Mouse (Mus musculus) intestine, embryonic 15.5 days (tissue): ENCODE results near the gene Prrg3. TPM values are rescaled to one million over a fixed set of nuclear protein-coding genes. Genes with fewer than 3 reads are reported as not detected.

ENCODE experiments used
- ATAC-seq: fragments of 200-750 bp; cut with Nextera tagmentation; 2 replicates; pipeline ENCODE4 v1.8.0; 2017; ENCODE audit warnings: moderate TSS enrichment, moderate library complexity
- H3K27ac ChIP-seq: fragments of 300-500 bp; sonication (generic); 2 replicates; pipeline ENCODE4 v1.5.1; 2015; ENCODE audit warnings: mild to moderate bottlenecking, inconsistent platforms
- H3K27me3 ChIP-seq: fragments of 300-500 bp; sonication (generic); replicated peaks from 2 replicates; pipeline ENCODE4 v1.6.1; 2015; ENCODE audit warnings: inconsistent platforms
- H3K36me3 ChIP-seq: fragments of 300-500 bp; sonication (generic); 2 replicates; pipeline ENCODE4 v1.6.1; 2015; ENCODE audit warnings: inconsistent platforms
- H3K4me1 ChIP-seq: fragments of 300-500 bp; sonication (generic); replicated peaks from 2 replicates; pipeline ENCODE4 v1.6.1; 2015; ENCODE audit warnings: inconsistent platforms
- H3K4me2 ChIP-seq: fragments of 300-500 bp; sonication (generic); replicated peaks from 2 replicates; pipeline ENCODE4 v1.6.1; 2015; ENCODE audit warnings: mild to moderate bottlenecking, inconsistent platforms
- H3K4me3 ChIP-seq: fragments of 300-500 bp; sonication (generic); replicated peaks from 2 replicates; pipeline ENCODE4 v1.5.1; 2015; ENCODE audit warnings: inconsistent platforms
- H3K9ac ChIP-seq: fragments of 300-500 bp; sonication (generic); 2 replicates; pipeline ENCODE4 v1.6.1; 2015; ENCODE audit warnings: inconsistent platforms
- H3K9me3 ChIP-seq: fragments of 300-500 bp; sonication (generic); 2 replicates; pipeline ENCODE4 v1.6.1; 2016; ENCODE audit warnings: inconsistent platforms
- WGBS: fragments of 180-500 bp; shearing (Covaris S2); methylation state at CpG from one replicate; pipeline ENCODE4 v1.1.7; 2015; 5-methylcytosine and 5-hydroxymethylcytosine counted together
- polyA plus RNA-seq: library from polyadenylated mRNA; unstranded; fragments of >200 nt; fragmentation: Nextera tagmentation; extraction: Ambion mirVana; gene quantifications from 2 replicates; pipeline ENCODE4 v1.2.1, GENCODE M21; 2015

Prrg3 gene
- polyA plus RNA-seq, 1 experiment from 2014 or later = 8.5 TPM

DNA sequence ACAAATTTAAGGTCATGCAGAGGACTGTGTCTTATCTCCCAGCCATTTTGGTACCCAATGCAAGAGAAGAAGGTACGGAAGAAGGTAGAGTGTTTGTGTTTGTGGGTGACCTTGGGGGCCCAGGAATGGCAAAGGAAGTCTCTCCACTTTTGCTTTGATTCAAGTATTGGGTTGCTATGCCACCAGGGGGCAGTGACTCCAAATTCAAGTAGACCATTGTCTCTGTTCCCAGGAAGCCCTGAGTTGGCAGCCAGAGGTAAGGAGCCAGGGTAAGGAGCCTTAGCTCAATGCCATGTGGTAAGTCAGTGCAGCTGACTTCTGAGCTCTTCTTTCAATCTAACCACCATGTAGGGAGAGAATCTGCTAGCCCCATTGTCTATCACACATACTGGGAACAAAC, 21.4 kb downstream of the Prrg3 start:
- Histone ChIP-seq H3K4me1 (no peaks in the 10 kb centered on the region), H3K4me3 (no peak overlapping the region), H3K36me3 (no peaks in the 10 kb centered on the region), H3K9me3 (no peaks in the 10 kb centered on the region), H3K27ac (no peak overlapping the region), H3K27me3 (no peaks in the 10 kb centered on the region), H3K9ac (no peak overlapping the region), H3K4me2 (no peak overlapping the region)
- WGBS = 94% methylated on average over 1 of the region's 1 CpGs
- no peak for ATAC-seq

- no peaks in the 10 kb centered on the region for H3K9me3 ChIP-seq
- no peak within 1 kb of the TSS for H3K9ac ChIP-seq
- WGBS = 77% methylated on average over 3 of the region's 3 CpGs
- H3K27ac ChIP-seq = no peak within 1 kb of the TSS
- no peak within 1 kb of the TSS for H3K4me2 ChIP-seq
- no peaks in the 10 kb centered on the region for H3K27me3 ChIP-seq
- ATAC-seq = no peak
- no peaks in the 10 kb centered on the region for H3K36me3 ChIP-seq
- no peak within 1 kb of the TSS for H3K4me3 ChIP-seq
- H3K4me1 ChIP-seq = no peaks in the 10 kb centered on the region
These were observed 29.1 kb downstream of the Prrg3 start, which contains the start of gene Cnga2 for GRCm38 (mm10) chrX:71991549-71991948. TSS of gene Cnga2 (plus strand) at chrX:71991849.

DNA sequence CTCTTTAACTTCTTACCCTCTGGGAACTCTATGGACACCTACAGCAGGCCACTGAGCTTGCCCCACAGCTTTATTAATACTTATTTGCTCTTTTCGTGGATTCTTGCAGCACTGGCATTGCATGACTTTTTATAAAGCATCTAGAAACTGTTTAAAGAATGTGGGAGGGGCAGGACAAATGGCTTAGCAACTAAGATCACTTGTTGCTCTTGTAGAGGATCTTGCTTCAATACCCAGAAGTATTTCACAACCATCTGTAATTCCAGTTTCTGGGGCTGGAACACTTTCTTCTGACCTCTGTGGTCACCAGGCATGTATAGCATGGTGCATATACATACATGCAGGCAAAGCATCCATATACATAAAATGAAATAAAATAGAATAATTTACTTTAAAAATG, 33.5 kb downstream of the Prrg3 start:
- H3K27ac ChIP-seq = no peak overlapping the region
- no peak overlapping the region for H3K4me3 ChIP-seq
- no peak for ATAC-seq
- H3K4me1 ChIP-seq = no peaks in the 10 kb centered on the region
- no peak overlapping the region for H3K9ac ChIP-seq
- H3K36me3 ChIP-seq = no peaks in the 10 kb centered on the region
- no peaks in the 10 kb centered on the region for H3K27me3 ChIP-seq
- H3K9me3 ChIP-seq = no peaks in the 10 kb centered on the region
- no peak overlapping the region for H3K4me2 ChIP-seq
- WGBS = 64% methylated on average over 1 of the region's 1 CpGs

DNA sequence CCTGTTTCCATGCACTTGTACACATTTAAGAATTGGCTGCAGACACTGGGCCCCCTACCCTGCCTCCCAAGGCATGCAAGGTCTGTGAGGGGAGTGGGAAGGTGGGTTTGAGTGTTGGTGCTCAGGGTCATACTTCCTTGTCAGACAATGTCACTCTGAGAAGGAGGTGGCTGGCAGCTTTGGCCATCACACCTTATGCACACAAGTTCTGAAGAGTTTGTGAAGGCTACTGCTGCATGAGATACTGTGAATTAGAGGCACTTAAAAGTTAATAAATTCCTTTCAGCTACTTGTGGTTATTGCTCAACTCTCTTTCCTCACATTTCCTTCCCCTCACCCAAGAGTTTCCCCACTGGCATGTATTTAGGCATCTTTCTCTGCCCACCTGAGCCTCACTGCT, 47.5 kb downstream of the Prrg3 start:
- no peaks in the 10 kb centered on the region for H3K36me3 ChIP-seq
- no peak overlapping the region for H3K4me3 ChIP-seq
- no peak for ATAC-seq
- no peaks in the 10 kb centered on the region for H3K9me3 ChIP-seq
- no peaks in the 10 kb centered on the region for H3K27me3 ChIP-seq
- H3K27ac ChIP-seq = no peak overlapping the region
- no peaks in the 10 kb centered on the region for H3K4me1 ChIP-seq
- H3K9ac ChIP-seq = no peak overlapping the region
- no peak overlapping the region for H3K4me2 ChIP-seq

DNA sequence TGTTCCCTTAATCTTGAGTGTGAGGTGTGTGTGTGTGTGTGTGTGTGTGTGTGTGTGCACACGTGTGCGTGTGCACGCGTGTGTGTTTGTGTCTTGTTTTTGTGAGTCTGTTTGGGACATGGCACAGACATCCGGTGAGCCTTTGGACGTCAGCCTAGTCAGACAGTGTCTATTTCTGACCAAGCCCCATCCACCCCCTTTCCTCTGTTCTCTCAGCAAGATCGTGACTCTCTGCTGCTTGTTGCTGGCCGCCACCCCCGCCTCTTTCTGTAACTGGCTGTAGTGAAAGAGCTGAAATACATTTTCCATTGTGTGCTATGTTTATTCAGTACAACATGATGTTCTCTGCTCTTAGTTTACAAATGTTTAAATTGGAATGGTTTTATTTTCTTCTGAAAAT, 49.8 kb downstream of the Prrg3 start:
- Histone ChIP-seq H3K36me3 (no peaks in the 10 kb centered on the region), H3K27ac (no peak overlapping the region), H3K9ac (no peak overlapping the region), H3K27me3 (no peaks in the 10 kb centered on the region), H3K4me1 (no peaks in the 10 kb centered on the region), H3K4me2 (no peak overlapping the region), H3K4me3 (no peak overlapping the region), H3K9me3 (no peaks in the 10 kb centered on the region)
- WGBS = 61% methylated on average over 9 of the region's 9 CpGs
- ATAC-seq = no peak

- Histone ChIP-seq H3K4me2 (no peak overlapping the region), H3K36me3 (no peaks in the 10 kb centered on the region), H3K9me3 (no peaks in the 10 kb centered on the region), H3K27ac (no peak overlapping the region), H3K4me3 (no peak overlapping the region), H3K4me1 (no peaks in the 10 kb centered on the region), H3K9ac (no peak overlapping the region), H3K27me3 (no peaks in the 10 kb centered on the region)
- no peak for ATAC-seq
- 37% methylated on average over 3 of the region's 3 CpGs for WGBS
These were observed 50.4 kb downstream of the Prrg3 start for GRCm38 (mm10) chrX:72012804-72013203.

DNA sequence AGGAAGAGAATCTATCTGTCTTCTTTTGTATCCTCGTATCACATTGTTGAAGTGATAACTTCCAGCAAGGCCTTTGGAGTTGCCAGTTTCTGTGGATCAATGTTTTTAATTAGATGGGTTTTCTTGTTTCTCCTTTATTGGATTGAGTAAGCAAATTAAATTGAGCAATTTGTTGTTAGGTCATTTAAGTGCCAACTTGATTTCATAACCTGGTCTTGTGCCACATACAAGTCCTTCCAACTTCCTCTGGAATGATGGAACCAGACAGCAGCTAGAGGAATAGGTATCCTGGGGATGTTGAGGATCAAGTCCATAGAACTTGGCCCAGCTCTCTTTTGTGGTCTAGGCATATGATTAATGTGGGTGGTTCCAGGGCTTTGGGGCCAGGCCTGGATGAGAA, 59.8 kb downstream of the Prrg3 start:
- WGBS = 93% methylated on average over 1 of the region's 1 CpGs
- no peaks in the 10 kb centered on the region for H3K27me3 ChIP-seq
- H3K36me3 ChIP-seq = no peaks in the 10 kb centered on the region
- ATAC-seq = no peak
- no peak overlapping the region for H3K9ac ChIP-seq
- no peaks in the 10 kb centered on the region for H3K9me3 ChIP-seq
- H3K4me3 ChIP-seq = no peak overlapping the region
- H3K4me1 ChIP-seq = no peaks in the 10 kb centered on the region
- H3K4me2 ChIP-seq = no peak overlapping the region
- H3K27ac ChIP-seq = no peak overlapping the region

Other genes starting within 250 kb of the Prrg3 start
- gene Vma21, start 146.7 kb upstream of the Prrg3 start, polyA plus RNA-seq = 44.8 and 46.0 TPM in 2 replicates
- 0.11 TPM in 1 of 2 replicates, not detected in the other for gene Gm1141, start 41.6 kb upstream of the Prrg3 start, polyA plus RNA-seq
- not detected in 2 replicates for gene Fate1, start 10.4 kb downstream of the Prrg3 start, polyA plus RNA-seq
- gene Cnga2, start 29.2 kb downstream of the Prrg3 start, polyA plus RNA-seq = not detected in 2 replicates